Mouse (Mus musculus): ENCODE results near the gene Treml2. TPM values are rescaled to one million over a fixed set of nuclear protein-coding genes. Genes with fewer than 3 reads are reported as not detected.

Treml2 gene
- polyA plus RNA-seq (2015; fragmentation: Nextera tagmentation; extraction: Ambion mirVana) = 0.14 and 0.17 TPM in 2 replicates

DNA sequence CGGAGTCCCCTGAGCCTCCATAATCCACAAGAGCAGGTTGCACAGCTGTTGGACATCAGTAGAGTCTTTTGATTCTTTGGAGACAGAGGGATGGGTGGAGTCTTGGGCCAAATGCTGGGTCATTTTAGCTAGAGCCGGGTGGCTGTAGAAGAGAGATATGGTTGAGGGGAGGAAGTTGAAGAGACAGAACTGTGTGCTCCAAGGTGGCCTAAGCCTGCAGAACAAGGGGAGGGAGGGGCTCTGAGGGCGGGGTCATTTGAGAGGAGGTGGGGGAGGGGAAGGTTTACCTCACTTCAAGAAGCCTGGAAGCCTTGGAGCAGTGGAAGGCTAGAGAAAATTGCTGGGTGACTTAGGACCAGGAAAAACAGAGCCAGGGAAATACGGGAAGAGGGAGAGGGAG, at the start of gene Treml2:
Treml2 (plus strand) TSS at position 296 of the 400 bp plus-strand sequence.
- no peak within 1 kb of the TSS for H3K9ac ChIP-seq
- no peaks in the 10 kb centered on the region for H3K36me3 ChIP-seq
- no peaks in the 10 kb centered on the region for H3K9me3 ChIP-seq
- H3K27ac ChIP-seq = no peak within 1 kb of the TSS
- no peaks in the 10 kb centered on the region for H3K27me3 ChIP-seq
- no peaks in the 10 kb centered on the region for H3K4me1 ChIP-seq (replicated peaks)
- 36% methylated on average over 3 of the region's 4 CpGs for WGBS
- H3K4me2 ChIP-seq = no peak within 1 kb of the TSS
- ATAC-seq (ENCODE audit: low FRiP score) = no peak
- no peak within 1 kb of the TSS for H3K4me3 ChIP-seq

DNA sequence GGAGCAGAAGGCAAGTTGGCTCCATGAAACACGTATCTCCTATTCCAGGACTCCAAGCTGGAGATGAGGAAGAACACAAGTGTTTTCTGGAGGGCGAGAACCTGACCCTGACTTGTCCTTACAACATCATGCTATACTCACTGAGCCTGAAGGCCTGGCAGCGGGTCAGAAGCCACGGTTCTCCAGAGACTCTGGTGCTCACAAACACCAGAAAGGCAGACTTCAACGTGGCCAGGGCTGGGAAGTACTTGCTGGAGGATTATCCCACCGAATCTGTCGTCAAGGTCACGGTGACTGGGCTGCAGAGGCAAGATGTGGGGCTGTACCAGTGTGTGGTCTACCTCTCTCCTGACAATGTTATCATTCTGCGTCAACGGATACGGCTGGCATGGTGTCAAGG, 49.8 kb upstream of the Treml2 start:
- no peaks in the 10 kb centered on the region for H3K27me3 ChIP-seq
- no peak overlapping the region for H3K4me2 ChIP-seq
- no peak overlapping the region for H3K9ac ChIP-seq
- H3K4me1 ChIP-seq (replicated peaks) = no peaks in the 10 kb centered on the region
- 87% methylated on average over 11 of the region's 11 CpGs for WGBS
- H3K4me3 ChIP-seq = no peak overlapping the region
- H3K9me3 ChIP-seq = peaks cover 4% of the 10 kb centered on the region; the same call in 1 of the 2 replicates
- no peak for ATAC-seq (ENCODE audit: low FRiP score)
- H3K27ac ChIP-seq = no peak overlapping the region
- H3K36me3 ChIP-seq = no peaks in the 10 kb centered on the region

DNA sequence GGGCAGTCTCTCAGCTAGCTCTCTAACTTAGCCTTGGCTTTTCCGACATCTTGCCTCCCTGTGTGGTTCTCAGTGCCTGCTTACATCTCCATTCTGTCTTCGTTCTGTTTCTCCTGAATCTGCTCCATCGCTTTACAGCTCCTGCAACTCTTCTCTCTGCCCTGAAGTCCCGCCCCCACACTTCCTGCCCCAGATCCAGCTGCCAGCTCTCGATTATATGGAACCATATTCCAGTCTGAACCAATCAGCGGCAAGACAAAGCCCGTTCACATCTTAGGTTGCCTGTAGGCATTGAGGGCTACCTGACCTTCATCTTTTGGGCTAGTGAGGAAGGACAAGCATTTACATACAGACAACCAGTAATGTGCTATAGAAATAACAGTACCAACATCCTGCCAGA, 48.7 kb upstream of the Treml2 start:
- no peak for ATAC-seq (ENCODE audit: low FRiP score)
- H3K27ac ChIP-seq = no peak overlapping the region
- 95% methylated on average over 7 of the region's 7 CpGs for WGBS
- no peak overlapping the region for H3K4me2 ChIP-seq
- no peak overlapping the region for H3K4me3 ChIP-seq
- H3K36me3 ChIP-seq = no peaks in the 10 kb centered on the region
- H3K9me3 ChIP-seq = peaks cover 4% of the 10 kb centered on the region; the same call in 1 of the 2 replicates
- no peak overlapping the region for H3K9ac ChIP-seq
- H3K27me3 ChIP-seq = no peaks in the 10 kb centered on the region
- no peaks in the 10 kb centered on the region for H3K4me1 ChIP-seq (replicated peaks)

DNA sequence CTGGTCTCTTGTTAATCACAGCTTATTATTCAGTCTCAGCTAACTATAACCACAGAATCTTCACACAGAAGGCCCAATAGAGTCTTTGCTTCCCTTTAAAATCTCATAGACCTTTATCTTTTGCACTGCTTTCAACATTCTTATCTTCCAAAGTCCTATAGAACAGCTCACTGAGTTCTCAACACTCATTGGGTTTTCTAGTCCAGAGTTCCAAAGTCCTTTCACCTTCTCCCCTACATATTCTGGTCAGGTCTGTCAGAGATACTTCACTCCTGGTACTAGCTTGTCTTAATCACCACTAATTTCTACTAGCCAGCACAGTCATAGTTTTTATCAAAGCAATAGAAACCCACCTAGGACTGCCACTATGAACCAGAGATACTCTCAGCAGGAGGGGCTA, 42.7 kb upstream of the Treml2 start:
- Histone ChIP-seq H3K27ac (no peak overlapping the region), H3K4me2 (no peak overlapping the region), H3K27me3 (no peaks in the 10 kb centered on the region), H3K9me3 (peaks cover 21% of the 10 kb centered on the region), H3K4me3 (no peak overlapping the region), H3K9ac (no peak overlapping the region), H3K4me1 (replicated peaks) (no peaks in the 10 kb centered on the region), H3K36me3 (no peaks in the 10 kb centered on the region)
- no peak for ATAC-seq (ENCODE audit: low FRiP score)

DNA sequence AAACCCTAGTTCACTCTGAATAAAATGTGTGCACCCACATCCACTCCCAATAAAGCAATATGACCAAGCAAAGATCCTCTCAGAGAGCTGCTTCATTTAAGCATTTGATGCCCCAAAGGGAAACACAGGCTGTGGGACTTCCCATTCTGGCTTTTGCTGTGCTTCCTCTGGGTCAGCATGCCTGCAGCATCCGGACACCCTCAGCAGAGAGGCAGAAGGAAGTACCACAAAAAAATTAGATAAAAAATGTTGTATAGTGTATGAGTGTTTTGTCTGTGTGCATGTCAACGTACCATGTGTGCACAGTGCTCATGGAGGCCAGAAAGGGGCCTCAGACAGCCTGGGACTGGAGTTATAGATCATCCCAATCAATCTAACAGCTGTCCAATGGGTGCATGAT, 37.4 kb upstream of the Treml2 start:
- no peak overlapping the region for H3K27ac ChIP-seq
- H3K4me1 ChIP-seq (replicated peaks) = no peaks in the 10 kb centered on the region
- H3K9ac ChIP-seq = no peak overlapping the region
- no peaks in the 10 kb centered on the region for H3K36me3 ChIP-seq
- no peak for ATAC-seq (ENCODE audit: low FRiP score)
- H3K4me3 ChIP-seq = no peak overlapping the region
- no peaks in the 10 kb centered on the region for H3K27me3 ChIP-seq
- H3K4me2 ChIP-seq = no peak overlapping the region
- H3K9me3 ChIP-seq = peaks cover 21% of the 10 kb centered on the region
- WGBS = 77% methylated on average over 2 of the region's 2 CpGs

DNA sequence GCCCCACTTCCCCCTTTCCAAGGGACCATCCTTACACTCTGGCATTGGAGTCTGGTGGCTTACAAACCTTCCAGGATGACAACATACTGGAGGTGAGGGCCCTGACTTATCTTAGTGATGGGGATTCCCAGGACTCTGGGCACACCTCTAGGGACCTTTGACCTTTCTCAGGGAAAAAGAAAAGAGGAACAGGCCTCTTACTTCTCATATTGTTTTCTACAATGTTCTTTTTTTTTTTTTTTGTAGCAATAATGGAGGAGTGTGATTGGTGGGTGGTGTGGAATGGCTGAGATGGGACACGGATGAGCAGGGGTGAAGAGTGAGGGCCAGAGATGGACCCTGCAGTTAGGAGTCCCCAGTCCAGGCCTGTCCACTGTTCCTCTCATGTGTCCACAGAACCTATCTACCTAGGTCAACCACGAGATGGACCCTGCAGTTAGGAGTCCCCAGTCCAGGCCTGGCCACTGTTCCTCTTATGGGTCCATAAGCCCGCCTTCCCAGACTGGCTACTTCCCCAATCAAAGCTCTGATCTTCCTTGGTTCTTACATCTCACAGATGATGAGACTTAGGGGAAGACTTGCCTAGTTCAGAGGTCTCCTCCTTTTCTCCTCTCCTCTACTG, 35.4 kb upstream of the Treml2 start, which contains the start of gene Treml4:
Treml4 (plus strand) TSS at position 555 of the 622 bp plus-strand sequence.
- no peaks in the 10 kb centered on the region for H3K27me3 ChIP-seq

DNA sequence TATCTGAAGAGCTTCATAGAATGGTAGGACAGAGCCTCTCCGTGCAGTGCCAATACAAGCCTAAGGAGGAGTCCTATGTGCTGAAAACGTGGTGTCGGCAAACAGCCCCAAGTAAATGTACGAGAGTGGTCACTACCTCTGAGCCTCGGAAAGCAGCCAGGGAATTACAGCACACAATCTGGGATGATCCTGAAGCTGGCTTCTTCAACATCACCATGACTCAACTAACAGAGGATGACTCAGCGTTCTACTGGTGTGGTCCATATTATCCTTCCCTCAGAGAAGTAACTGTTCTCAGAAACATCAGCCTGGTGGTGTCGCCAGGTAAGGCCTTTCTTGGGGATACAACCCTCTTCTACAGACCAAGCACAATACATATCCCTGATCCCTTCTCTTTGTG, 34.6 kb upstream of the Treml2 start:
- Histone ChIP-seq H3K4me2 (no peak overlapping the region), H3K9ac (no peak overlapping the region), H3K27me3 (no peaks in the 10 kb centered on the region), H3K36me3 (no peaks in the 10 kb centered on the region), H3K4me3 (no peak overlapping the region), H3K9me3 (peaks cover 9% of the 10 kb centered on the region), H3K4me1 (replicated peaks) (no peaks in the 10 kb centered on the region), H3K27ac (no peak overlapping the region)
- no peak for ATAC-seq (ENCODE audit: low FRiP score)
- 96% methylated on average over 7 of the region's 7 CpGs for WGBS

More for the DNA sequence above, 35.4 kb upstream of the Treml2 start, which contains the start of gene Treml4:
- Histone ChIP-seq H3K4me1 (replicated peaks) (no peaks in the 10 kb centered on the region), H3K4me2 (no peak within 1 kb of the TSS), H3K9me3 (peaks cover 17% of the 10 kb centered on the region), H3K4me3 (no peak within 1 kb of the TSS), H3K9ac (no peak within 1 kb of the TSS), H3K36me3 (no peaks in the 10 kb centered on the region), H3K27ac (no peak within 1 kb of the TSS)
- WGBS = 84% methylated on average over 3 of the region's 3 CpGs
- no peak for ATAC-seq (ENCODE audit: low FRiP score)

DNA sequence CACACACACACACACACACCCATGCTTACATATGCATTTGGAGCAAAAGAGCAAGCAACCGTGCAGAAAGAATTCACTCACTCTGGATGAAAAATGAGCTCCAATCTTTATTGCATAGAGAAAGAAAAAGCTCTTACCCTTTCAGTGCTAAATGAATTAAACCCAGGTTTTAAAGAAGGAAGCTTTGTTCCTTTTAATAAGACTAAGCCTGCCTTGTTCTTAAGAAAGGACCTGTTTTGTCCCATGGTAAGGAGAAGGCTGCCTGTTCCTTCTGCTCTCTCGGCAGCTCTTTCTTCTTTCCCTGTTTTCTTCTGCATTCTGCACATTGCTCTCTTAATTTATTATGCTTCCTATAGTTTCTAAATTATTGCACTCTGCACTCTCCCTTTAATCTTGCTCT, 33.2 kb upstream of the Treml2 start:
- no peak for ATAC-seq (ENCODE audit: low FRiP score)
- WGBS = 10% methylated on average over 2 of the region's 2 CpGs
- H3K27me3 ChIP-seq = no peaks in the 10 kb centered on the region

DNA sequence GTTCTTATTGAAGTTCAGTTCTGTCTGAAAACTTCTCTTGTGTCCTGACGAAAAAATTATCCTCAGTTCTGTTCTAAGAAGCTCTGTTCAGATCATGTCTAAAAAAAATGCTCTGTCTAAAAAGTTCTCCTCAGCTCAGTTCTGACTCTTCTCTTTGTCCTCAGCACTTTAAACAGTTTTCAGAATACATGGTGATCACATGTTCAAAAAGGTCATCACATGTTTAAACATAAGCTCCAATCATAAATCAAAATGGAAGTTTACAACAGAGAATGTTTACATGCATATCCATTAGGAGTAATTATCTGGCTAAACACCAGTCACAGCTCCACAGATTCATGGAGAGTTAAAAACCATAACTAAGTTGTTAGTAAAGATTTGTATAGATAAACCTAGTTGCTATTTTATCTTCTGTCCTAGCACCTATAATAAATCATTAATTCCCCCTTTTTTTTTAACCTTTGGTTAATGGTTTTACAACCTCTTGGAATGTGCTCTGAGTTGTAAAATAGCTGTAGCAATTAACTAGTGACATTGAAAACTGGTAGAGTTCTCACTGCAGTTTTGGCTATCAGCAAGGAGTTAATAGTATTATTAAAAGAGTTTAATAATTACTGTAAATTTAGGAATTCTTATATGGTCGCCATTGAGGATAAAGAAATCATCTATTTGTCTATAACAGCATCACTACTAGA, 32.5 kb upstream of the Treml2 start:
- Histone ChIP-seq H3K4me3 (no peak overlapping the region), H3K4me2 (no peak overlapping the region), H3K36me3 (no peaks in the 10 kb centered on the region), H3K4me1 (replicated peaks) (no peaks in the 10 kb centered on the region), H3K27ac (no peak overlapping the region), H3K9ac (no peak overlapping the region), H3K27me3 (no peaks in the 10 kb centered on the region), H3K9me3 (no peaks in the 10 kb centered on the region)
- 34% methylated on average over 2 of the region's 2 CpGs for WGBS
- no peak for ATAC-seq (ENCODE audit: low FRiP score)

More for the DNA sequence above, 33.2 kb upstream of the Treml2 start:
- Histone ChIP-seq H3K4me3 (no peak overlapping the region), H3K4me1 (replicated peaks) (no peaks in the 10 kb centered on the region), H3K4me2 (no peak overlapping the region), H3K9ac (no peak overlapping the region), H3K9me3 (no peaks in the 10 kb centered on the region), H3K36me3 (no peaks in the 10 kb centered on the region), H3K27ac (no peak overlapping the region)

DNA sequence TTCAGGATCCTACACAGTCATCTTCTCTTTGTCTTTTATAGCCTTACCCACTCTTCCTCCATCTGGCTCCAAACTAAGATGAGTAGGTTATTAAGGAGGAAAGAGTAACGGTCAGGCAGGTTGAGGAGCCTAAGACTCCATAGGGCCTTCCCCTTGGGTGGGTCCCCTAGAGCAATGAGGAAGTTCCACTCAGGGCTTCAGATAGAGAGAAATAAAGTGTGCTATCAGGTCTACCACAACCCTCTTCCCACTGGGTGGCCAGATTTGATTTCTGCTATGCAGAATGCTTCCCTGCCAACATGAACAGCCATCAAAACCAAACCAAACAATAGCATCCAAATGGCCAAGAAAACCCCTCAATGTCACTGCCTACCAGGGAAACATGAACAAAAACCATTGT, 31.7 kb upstream of the Treml2 start:
- no peak for ATAC-seq (ENCODE audit: low FRiP score)
- no peak overlapping the region for H3K9ac ChIP-seq
- no peak overlapping the region for H3K27ac ChIP-seq
- WGBS = 97% methylated on average over 1 of the region's 1 CpGs
- no peaks in the 10 kb centered on the region for H3K9me3 ChIP-seq
- no peak overlapping the region for H3K4me3 ChIP-seq
- H3K36me3 ChIP-seq = no peaks in the 10 kb centered on the region
- H3K4me1 ChIP-seq (replicated peaks) = no peaks in the 10 kb centered on the region
- no peak overlapping the region for H3K4me2 ChIP-seq
- no peaks in the 10 kb centered on the region for H3K27me3 ChIP-seq

DNA sequence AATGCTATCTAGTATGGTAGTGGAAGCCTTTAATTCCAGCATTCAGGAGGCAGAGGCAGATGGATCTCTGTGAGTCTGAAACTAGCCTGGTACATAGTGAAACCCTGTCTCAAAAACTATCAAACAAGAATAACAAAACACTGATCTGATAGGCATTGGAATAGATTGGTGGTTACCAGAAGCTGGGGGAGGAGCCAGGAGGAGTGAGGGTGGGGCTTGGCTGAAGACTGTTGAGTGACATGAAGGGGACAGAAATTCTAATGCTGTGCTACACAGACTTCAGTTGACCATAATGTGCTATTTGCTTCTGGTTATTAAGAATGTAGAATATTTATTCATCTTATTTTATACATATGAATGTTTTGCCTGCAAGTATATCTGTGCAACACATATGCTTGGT, 31.0 kb upstream of the Treml2 start:
- Histone ChIP-seq H3K27ac (no peak overlapping the region), H3K4me1 (replicated peaks) (no peaks in the 10 kb centered on the region), H3K27me3 (no peaks in the 10 kb centered on the region), H3K9ac (no peak overlapping the region), H3K9me3 (no peaks in the 10 kb centered on the region), H3K36me3 (no peaks in the 10 kb centered on the region), H3K4me3 (no peak overlapping the region), H3K4me2 (no peak overlapping the region)
- no peak for ATAC-seq (ENCODE audit: low FRiP score)

DNA sequence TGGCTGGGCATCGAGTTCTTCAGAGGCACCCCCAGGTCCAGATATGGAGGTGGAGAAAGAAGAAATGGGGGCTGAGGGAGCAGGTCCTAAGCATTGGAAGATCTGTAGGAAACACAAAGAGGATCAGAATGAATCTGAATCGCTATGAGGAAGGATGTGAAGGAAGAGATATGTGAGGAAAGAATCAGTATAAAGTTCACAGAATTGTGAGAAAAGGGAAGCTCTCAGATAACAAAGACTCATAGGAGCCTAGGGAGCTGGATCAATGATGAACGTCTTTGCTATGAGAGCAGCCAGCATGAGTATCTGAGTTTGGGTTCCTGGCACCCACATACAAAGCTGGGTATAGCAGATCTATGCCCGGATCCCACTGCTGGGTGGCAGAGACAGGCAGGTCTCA, 29.5 kb upstream of the Treml2 start:
- Histone ChIP-seq H3K36me3 (no peaks in the 10 kb centered on the region), H3K27ac (no peak overlapping the region), H3K27me3 (no peaks in the 10 kb centered on the region), H3K9me3 (no peaks in the 10 kb centered on the region), H3K4me2 (no peak overlapping the region), H3K4me1 (replicated peaks) (no peaks in the 10 kb centered on the region), H3K4me3 (no peak overlapping the region), H3K9ac (no peak overlapping the region)
- 81% methylated on average over 4 of the region's 4 CpGs for WGBS
- no peak for ATAC-seq (ENCODE audit: low FRiP score)

DNA sequence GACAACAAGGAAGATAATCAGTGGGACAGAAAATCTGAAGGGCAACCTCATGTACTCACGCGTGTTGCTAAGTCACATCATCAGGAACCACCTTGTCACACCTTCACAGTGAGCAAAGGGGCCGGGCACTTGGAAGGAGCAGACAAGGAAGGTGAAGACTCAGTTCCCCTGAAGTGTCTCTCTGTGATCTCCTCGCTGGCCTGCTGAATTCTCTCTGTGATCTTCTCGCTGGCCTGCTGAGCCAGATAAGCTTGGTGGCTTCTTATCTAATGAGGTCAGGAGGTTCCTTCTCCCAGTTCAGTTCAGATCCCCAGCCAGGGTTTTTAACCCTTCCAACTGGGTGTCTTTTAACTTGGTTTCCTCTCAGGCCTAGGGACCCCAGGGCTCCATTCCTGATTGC, 27.1 kb upstream of the Treml2 start:
- no peak overlapping the region for H3K9ac ChIP-seq
- H3K4me1 ChIP-seq (replicated peaks) = no peaks in the 10 kb centered on the region
- ATAC-seq (ENCODE audit: low FRiP score) = no peak
- WGBS = 83% methylated on average over 5 of the region's 5 CpGs
- no peak overlapping the region for H3K27ac ChIP-seq
- no peaks in the 10 kb centered on the region for H3K9me3 ChIP-seq
- no peaks in the 10 kb centered on the region for H3K27me3 ChIP-seq
- H3K36me3 ChIP-seq = no peaks in the 10 kb centered on the region
- no peak overlapping the region for H3K4me2 ChIP-seq
- no peak overlapping the region for H3K4me3 ChIP-seq
